Mouse (Mus musculus): ENCODE data around the gene Fam107b.

GRCm38 (mm10) chr2:3738734-3739133 is 168.4 kb downstream of the Fam107b start:
- TF ChIP-seq CTCF (IDR thresholded peaks at IDR 0.05; ENCODE audit: low read depth): no peak
- no peak for TF ChIP-seq EP300 (IDR thresholded peaks at IDR 0.05; ENCODE audit: low read depth)

All from liver, embryonic 14.5 days (tissue).